Mouse (Mus musculus) intestine, embryonic 16.5 days (tissue): ENCODE data around the gene Syndig1. TPM values are rescaled to one million over a fixed set of nuclear protein-coding genes. Genes with fewer than 3 reads are reported as not detected.

Source experiments
- ATAC-seq: fragments of 200-750 bp; cut with Nextera tagmentation; 2 replicates; pipeline ENCODE4 v1.8.0; 2017; ENCODE audit warnings: moderate TSS enrichment, moderate library complexity
- H3K27ac ChIP-seq: fragments of 300-500 bp; sonication (generic); 2 replicates; pipeline ENCODE4 v1.5.1; 2014; ENCODE audit warnings: mild to moderate bottlenecking, low read length
- H3K27me3 ChIP-seq: fragments of 300-500 bp; sonication (generic); replicated peaks from 2 replicates; pipeline ENCODE4 v1.6.1; 2014; ENCODE audit warnings: low read length, control low read depth, mixed read lengths; ENCODE audit not compliant: control insufficient read depth, insufficient read depth
- H3K36me3 ChIP-seq: fragments of 300-500 bp; sonication (generic); 2 replicates; pipeline ENCODE4 v1.6.1; 2014; ENCODE audit warnings: low read length, control low read depth; ENCODE audit not compliant: control insufficient read depth, insufficient read depth
- H3K4me1 ChIP-seq: fragments of 300-500 bp; sonication (generic); 2 replicates; pipeline ENCODE4 v1.6.1; 2014; ENCODE audit warnings: low read length, control low read depth, mixed read lengths; ENCODE audit not compliant: control insufficient read depth, insufficient read depth
- H3K4me2 ChIP-seq: fragments of 300-500 bp; sonication (generic); 2 replicates; pipeline ENCODE4 v1.6.1; 2014; ENCODE audit warnings: low read depth, low read length, control low read depth
- H3K4me3 ChIP-seq: fragments of 300-500 bp; sonication (generic); 2 replicates; pipeline ENCODE4 v1.5.1; 2014; ENCODE audit warnings: mild to moderate bottlenecking, low read length
- H3K9ac ChIP-seq: fragments of 300-500 bp; sonication (generic); 2 replicates; pipeline ENCODE4 v1.6.1; 2014; ENCODE audit warnings: low read depth, low read length
- H3K9me3 ChIP-seq: fragments of 300-500 bp; sonication (generic); 2 replicates; pipeline ENCODE4 v1.6.1; 2016; ENCODE audit warnings: low read length, control low read depth; ENCODE audit not compliant: control insufficient read depth
- WGBS: fragments of 180-500 bp; shearing (Covaris S2); extraction: QIAGEN DNeasy Blood & Tissue Kit; methylation state at CpG from one replicate; pipeline ENCODE4 v1.1.7; 2014; 5-methylcytosine and 5-hydroxymethylcytosine counted together
- polyA plus RNA-seq: library from polyadenylated mRNA; unstranded; fragments of >200 nt; fragmentation: Nextera tagmentation; extraction: Ambion mirVana; gene quantifications from 2 replicates; pipeline ENCODE4 v1.2.1, GENCODE M21; 2015

Syndig1 gene
- polyA plus RNA-seq, 1 experiment from 2014 or later, result 8.8 TPM

DNA sequence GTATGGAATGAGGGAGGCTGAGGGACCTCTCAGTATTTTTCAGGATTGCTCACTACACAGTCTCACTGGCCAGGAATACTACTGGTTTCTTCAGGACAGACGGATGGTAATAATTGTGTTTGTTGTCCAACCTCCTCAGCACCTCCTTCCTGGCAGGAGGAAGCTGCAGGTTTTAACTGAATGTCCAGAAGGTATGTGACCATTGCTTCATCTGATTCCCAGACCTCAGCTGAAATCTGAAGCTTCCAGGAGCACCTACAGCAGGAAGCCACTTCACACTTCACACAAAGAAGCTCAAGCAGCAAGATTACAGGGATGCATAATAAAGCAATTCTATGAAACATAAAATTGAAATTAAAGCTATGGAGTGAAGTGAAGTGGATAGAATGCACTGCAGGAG is 75.4 kb downstream of the Syndig1 start:
- 83% methylated on average over 1 of the region's 1 CpGs for WGBS
- H3K4me3 ChIP-seq, result no peak overlapping the region
- H3K4me2 ChIP-seq, result no peak overlapping the region
- H3K36me3 ChIP-seq, result no peaks in the 10 kb centered on the region
- H3K9me3 ChIP-seq, result no peaks in the 10 kb centered on the region
- no peaks in the 10 kb centered on the region for H3K27me3 ChIP-seq
- ATAC-seq, result no peak
- H3K4me1 ChIP-seq, result no peaks in the 10 kb centered on the region
- H3K9ac ChIP-seq, result no peak overlapping the region
- no peak overlapping the region for H3K27ac ChIP-seq

DNA sequence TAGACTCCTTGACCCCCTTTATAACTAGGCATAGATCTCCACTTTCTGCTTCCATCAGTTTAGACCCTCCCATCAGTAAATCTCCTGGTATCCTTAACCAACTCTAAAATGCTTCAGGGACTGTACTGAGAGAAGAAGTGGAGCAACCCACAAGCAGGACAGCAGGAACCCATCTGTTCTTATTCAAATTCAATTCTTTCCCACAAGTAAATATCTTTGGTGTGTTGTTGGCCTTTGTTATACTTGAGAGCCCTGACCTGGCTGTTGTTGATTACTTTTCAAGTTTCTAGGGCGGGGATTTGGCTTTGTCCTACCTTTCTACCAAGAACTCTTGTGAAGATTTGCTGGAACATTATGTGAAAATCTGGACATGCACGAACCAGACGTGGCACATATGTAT is 77.7 kb downstream of the Syndig1 start:
- no peak overlapping the region for H3K4me2 ChIP-seq
- H3K9ac ChIP-seq, result no peak overlapping the region
- H3K27ac ChIP-seq, result no peak overlapping the region
- WGBS, result 81% methylated on average over 3 of the region's 3 CpGs
- H3K36me3 ChIP-seq, result no peaks in the 10 kb centered on the region
- no peak overlapping the region for H3K4me3 ChIP-seq
- no peaks in the 10 kb centered on the region for H3K27me3 ChIP-seq
- ATAC-seq, result no peak
- no peaks in the 10 kb centered on the region for H3K4me1 ChIP-seq
- H3K9me3 ChIP-seq, result no peaks in the 10 kb centered on the region

DNA sequence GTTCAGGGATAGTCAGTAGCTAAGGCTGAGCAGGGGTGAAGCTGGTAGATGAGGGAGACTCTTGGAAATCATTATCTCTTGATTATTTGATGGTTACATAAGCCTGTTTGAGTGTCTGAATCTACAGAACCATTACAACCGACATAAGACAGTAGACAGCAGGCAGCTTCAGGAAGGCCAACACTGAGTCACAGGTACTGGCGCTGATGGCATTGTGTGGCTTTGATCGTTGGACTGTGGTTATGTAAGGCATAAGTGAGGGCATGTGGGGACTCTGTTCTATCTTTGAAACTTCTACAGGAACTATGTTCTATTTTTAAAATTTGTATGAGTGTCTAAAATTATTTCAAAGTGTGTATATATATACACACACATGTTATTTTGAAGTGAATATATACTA is 88.2 kb downstream of the Syndig1 start:
- Histone ChIP-seq H3K9me3 (no peaks in the 10 kb centered on the region), H3K27me3 (no peaks in the 10 kb centered on the region), H3K36me3 (no peaks in the 10 kb centered on the region), H3K4me1 (no peaks in the 10 kb centered on the region), H3K9ac (no peak overlapping the region), H3K27ac (no peak overlapping the region), H3K4me3 (no peak overlapping the region), H3K4me2 (no peak overlapping the region)
- ATAC-seq, result no peak
- WGBS, result 86% methylated on average over 3 of the region's 3 CpGs

DNA sequence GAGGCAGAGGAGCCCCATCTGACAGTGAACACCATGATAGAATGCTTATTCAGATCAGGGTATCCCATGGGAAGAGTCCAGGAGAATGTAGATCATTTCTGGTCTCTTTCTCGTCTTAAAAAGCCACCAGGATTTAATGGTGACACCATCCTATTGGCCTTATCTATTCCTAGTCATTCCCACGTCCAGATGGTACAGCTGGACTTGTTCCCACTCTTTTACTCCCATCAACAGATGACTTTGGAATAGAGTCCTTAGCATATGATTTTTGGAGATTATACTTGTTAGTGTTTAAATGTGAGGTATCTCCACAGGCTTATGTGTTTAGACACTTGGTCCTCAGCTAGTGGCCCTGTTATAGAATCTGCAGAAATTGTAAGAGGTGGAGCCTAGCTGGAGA is 94.5 kb downstream of the Syndig1 start:
- Histone ChIP-seq H3K9ac (no peak overlapping the region), H3K4me1 (no peaks in the 10 kb centered on the region), H3K27me3 (no peaks in the 10 kb centered on the region), H3K4me2 (no peak overlapping the region), H3K36me3 (no peaks in the 10 kb centered on the region), H3K9me3 (no peaks in the 10 kb centered on the region), H3K4me3 (no peak overlapping the region), H3K27ac (no peak overlapping the region)
- no peak for ATAC-seq
- 54% methylated on average over 2 of the region's 2 CpGs for WGBS

DNA sequence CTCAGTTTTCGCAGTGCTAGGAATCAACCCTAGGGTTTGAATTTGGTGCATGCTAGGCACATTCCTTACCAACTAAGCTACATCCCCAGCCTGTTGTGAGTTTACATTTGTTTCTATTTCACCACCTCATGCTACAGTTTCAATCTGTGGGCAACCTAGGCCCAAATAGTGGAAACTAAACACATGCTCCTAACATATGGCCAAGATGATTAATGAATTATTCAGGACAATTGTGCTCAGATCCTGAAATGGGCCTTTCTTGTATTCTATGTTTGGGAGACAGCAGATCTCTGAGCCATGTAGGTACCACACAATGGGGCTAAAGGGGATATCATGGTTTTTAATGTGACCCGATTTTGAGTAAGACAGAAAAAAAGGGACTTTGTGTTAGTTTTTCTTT is 96.9 kb downstream of the Syndig1 start:
- Histone ChIP-seq H3K4me1 (no peaks in the 10 kb centered on the region), H3K4me3 (no peak overlapping the region), H3K4me2 (no peak overlapping the region), H3K9me3 (no peaks in the 10 kb centered on the region), H3K36me3 (no peaks in the 10 kb centered on the region), H3K27me3 (no peaks in the 10 kb centered on the region), H3K9ac (no peak overlapping the region), H3K27ac (no peak overlapping the region)
- WGBS, result 86% methylated on average over 2 of the region's 2 CpGs
- ATAC-seq, result no peak

DNA sequence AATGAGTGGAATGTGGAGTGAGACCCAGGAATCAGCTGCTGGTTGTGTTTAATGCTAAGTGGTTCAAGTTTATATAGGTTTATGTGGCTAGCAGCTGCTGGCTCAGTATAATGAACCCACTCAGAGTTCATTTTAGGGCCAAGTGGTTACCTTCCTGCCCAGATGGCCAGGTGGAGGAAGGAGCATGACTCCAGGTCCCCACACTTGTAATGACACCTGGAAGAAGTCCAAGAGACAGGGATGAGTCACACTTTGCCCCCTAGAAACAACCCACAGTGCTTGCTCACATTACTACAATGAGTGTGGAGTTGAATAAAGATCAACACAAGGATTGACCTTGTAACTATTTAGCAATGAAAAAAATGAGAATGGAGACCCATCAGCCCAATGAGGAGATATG is 98.0 kb downstream of the Syndig1 start:
- H3K9me3 ChIP-seq, result no peaks in the 10 kb centered on the region
- H3K27ac ChIP-seq, result no peak overlapping the region
- no peaks in the 10 kb centered on the region for H3K36me3 ChIP-seq
- no peak overlapping the region for H3K9ac ChIP-seq
- ATAC-seq, result no peak
- H3K4me1 ChIP-seq, result no peaks in the 10 kb centered on the region
- H3K4me2 ChIP-seq, result no peak overlapping the region
- H3K27me3 ChIP-seq, result no peaks in the 10 kb centered on the region
- no peak overlapping the region for H3K4me3 ChIP-seq

DNA sequence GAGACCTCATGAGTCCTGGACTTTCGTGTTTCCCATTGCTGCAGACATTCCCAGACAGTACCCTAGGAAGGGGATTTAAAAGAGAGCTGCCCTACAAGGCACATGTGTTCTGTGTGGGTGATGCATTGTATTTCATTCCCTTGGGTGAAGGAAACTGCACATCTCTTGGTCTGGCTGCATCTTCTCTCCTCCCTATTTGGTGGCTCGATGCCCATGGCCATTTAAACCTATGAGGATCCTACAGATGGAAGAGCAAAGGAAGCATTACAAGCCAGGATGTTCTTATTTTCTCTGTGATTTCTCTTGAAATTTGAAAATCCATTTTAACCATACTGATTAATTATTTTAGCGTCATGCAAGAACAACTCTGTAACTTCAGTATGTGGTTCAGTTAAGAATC is 98.5 kb downstream of the Syndig1 start:
- H3K4me1 ChIP-seq, result no peaks in the 10 kb centered on the region
- no peaks in the 10 kb centered on the region for H3K27me3 ChIP-seq
- H3K9ac ChIP-seq, result no peak overlapping the region
- no peak for ATAC-seq
- H3K4me3 ChIP-seq, result no peak overlapping the region
- H3K4me2 ChIP-seq, result no peak overlapping the region
- no peaks in the 10 kb centered on the region for H3K36me3 ChIP-seq
- H3K9me3 ChIP-seq, result no peaks in the 10 kb centered on the region
- WGBS, result 87% methylated on average over 3 of the region's 3 CpGs
- H3K27ac ChIP-seq, result no peak overlapping the region

DNA sequence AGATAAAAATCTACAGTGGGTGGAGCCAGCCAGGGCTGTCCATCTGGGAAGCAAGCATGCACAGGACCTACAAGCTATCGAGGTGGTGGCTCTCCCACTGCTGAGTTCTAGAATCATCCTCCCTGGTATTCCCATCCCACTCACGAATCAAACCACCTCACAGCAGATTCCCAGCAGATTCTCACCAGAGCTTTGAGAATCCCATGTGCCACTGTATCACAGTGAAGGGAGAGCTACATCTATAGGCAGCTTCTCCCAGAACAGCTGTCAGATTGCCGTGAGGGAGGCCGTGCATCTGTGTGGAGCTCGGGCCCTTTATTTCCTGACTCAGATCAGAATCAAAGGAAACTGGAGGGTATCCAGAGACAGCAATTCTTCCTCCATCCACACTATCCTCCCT is 101.0 kb downstream of the Syndig1 start:
- ATAC-seq, result no peak
- Histone ChIP-seq H3K9ac (no peak overlapping the region), H3K4me3 (no peak overlapping the region), H3K4me2 (no peak overlapping the region), H3K4me1 (no peaks in the 10 kb centered on the region), H3K36me3 (no peaks in the 10 kb centered on the region), H3K27ac (no peak overlapping the region), H3K9me3 (no peaks in the 10 kb centered on the region), H3K27me3 (no peaks in the 10 kb centered on the region)
- 70% methylated on average over 5 of the region's 5 CpGs for WGBS

DNA sequence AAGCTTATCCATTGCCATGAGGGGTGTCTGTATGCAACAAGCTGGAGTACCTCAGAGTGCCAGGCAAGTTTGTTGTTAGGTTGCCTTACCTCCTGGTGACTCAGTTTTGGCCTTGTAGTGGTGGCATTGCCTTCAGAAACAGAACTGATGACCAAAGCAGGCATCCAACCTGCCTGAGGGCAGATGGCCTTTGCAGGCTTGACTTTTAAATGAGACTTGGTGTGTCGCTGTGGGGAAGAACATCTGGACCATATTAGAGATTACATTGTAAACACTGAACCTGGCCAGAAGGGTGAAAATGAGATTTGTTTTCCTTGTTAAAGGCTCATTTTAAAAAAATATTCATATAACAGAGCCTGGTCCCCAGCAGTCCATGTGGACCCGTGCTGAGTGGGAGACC is 102.1 kb downstream of the Syndig1 start:
- Histone ChIP-seq H3K27ac (no peak overlapping the region), H3K9me3 (no peaks in the 10 kb centered on the region), H3K4me1 (no peaks in the 10 kb centered on the region), H3K9ac (no peak overlapping the region), H3K36me3 (no peaks in the 10 kb centered on the region), H3K27me3 (no peaks in the 10 kb centered on the region), H3K4me3 (no peak overlapping the region), H3K4me2 (no peak overlapping the region)
- no peak for ATAC-seq
- WGBS, result 66% methylated on average over 2 of the region's 2 CpGs

DNA sequence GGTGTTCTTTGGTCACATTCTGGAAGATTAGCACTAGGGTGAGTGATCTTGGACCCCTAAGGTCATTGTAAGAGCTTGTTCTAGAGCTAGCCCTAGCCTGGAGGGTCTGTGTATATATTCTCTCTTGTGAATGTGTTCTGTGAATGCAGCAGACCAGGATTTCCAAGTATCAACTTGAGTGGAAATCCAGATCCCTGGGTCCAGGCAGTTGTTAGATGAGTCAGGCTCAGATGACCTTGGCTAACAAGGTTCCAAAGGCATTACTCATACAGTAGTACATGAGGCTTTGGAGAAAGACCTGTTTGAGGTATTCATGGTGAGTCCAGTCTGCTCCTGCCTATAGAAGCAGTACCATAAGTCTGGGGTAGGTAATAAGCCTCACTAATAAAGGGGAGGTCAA is 103.1 kb downstream of the Syndig1 start:
- ATAC-seq, result no peak
- no peak overlapping the region for H3K4me2 ChIP-seq
- H3K27me3 ChIP-seq, result no peaks in the 10 kb centered on the region
- no peaks in the 10 kb centered on the region for H3K36me3 ChIP-seq
- H3K9ac ChIP-seq, result no peak overlapping the region
- H3K4me1 ChIP-seq, result no peaks in the 10 kb centered on the region
- H3K27ac ChIP-seq, result no peak overlapping the region
- no peak overlapping the region for H3K4me3 ChIP-seq
- H3K9me3 ChIP-seq, result no peaks in the 10 kb centered on the region
